Mouse (Mus musculus): ENCODE measurements around the gene Slamf6. TPM values are rescaled to one million over a fixed set of nuclear protein-coding genes. Genes with fewer than 3 reads are reported as not detected.

Slamf6 gene
- polyA plus RNA-seq, 1 experiment from 2014 or later: 0.59 TPM

DNA sequence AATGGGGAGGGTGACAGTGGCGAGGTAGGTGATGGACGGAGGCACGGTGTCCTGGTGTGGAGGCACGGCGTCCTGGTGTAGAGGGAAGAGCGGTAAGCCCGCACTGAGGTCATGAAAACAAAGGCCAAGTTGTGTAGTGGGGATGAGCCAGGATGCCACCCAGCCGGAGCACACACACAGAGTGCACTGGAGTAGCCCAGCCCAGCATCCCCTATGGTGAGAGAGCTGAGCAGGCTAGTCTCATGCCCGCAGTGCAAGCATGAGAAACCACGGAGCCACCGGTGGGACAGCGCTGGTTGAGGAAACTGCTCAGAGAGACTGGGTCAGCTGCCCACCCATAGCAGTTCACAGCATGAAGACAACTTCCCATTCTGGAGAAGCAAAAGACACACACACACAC lies 84.3 kb downstream of the Slamf6 start:
- Histone ChIP-seq H3K9ac (no peak overlapping the region), H3K27ac (no peak overlapping the region), H3K36me3 (peaks cover 21% of the 10 kb centered on the region; the same call in 1 of the 2 replicates), H3K9me3 (replicated peaks) (no peaks in the 10 kb centered on the region), H3K4me3 (no peak overlapping the region), H3K4me1 (replicated peaks) (peaks cover 2% of the 10 kb centered on the region), H3K27me3 (no peaks in the 10 kb centered on the region), H3K4me2 (no peak overlapping the region)
- no peak for ATAC-seq (replicated peaks; ENCODE audit: insufficient number of reproducible peaks, insufficient read depth, low FRiP score, low read depth)
- 67% methylated on average over 12 of the region's 12 CpGs for WGBS

Other genes with a start within 250 kb of the Slamf6 start
- gene Cd48, start 235.5 kb upstream of the Slamf6 start, polyA plus RNA-seq (2015; fragmentation: Nextera tagmentation; extraction: Ambion mirVana): 2.4 and 9.6 TPM in 2 replicates
- 0.39 and 0.47 TPM in 2 replicates for gene Slamf1, start 150.4 kb upstream of the Slamf6 start, polyA plus RNA-seq (2015; fragmentation: Nextera tagmentation; extraction: Ambion mirVana)
- gene Cd84, start 77.8 kb upstream of the Slamf6 start, polyA plus RNA-seq (2015; fragmentation: Nextera tagmentation; extraction: Ambion mirVana): 1.6 and 4.0 TPM in 2 replicates
- gene Gm10521, start 21.9 kb upstream of the Slamf6 start, polyA plus RNA-seq (2015; fragmentation: Nextera tagmentation; extraction: Ambion mirVana): not detected in 2 replicates
- 6.7 and 8.5 TPM in 2 replicates for gene Vangl2, start 110.9 kb downstream of the Slamf6 start, polyA plus RNA-seq (2015; fragmentation: Nextera tagmentation; extraction: Ambion mirVana)
- gene Nhlh1, start 140.1 kb downstream of the Slamf6 start, polyA plus RNA-seq (2015; fragmentation: Nextera tagmentation; extraction: Ambion mirVana): not detected in 2 replicates
- 152 and 186 TPM in 2 replicates for gene Copa, start 165.0 kb downstream of the Slamf6 start, polyA plus RNA-seq (2015; fragmentation: Nextera tagmentation; extraction: Ambion mirVana)
- gene Ncstn, start 165.3 kb downstream of the Slamf6 start, polyA plus RNA-seq (2015; fragmentation: Nextera tagmentation; extraction: Ambion mirVana): 91.8 and 117 TPM in 2 replicates
- gene Pex19, start 209.2 kb downstream of the Slamf6 start, polyA plus RNA-seq (2015; fragmentation: Nextera tagmentation; extraction: Ambion mirVana): 123 and 124 TPM in 2 replicates
- gene Dcaf8, start 230.6 kb downstream of the Slamf6 start, polyA plus RNA-seq (2015; fragmentation: Nextera tagmentation; extraction: Ambion mirVana): 107 and 118 TPM in 2 replicates